Mouse (Mus musculus) heart, embryonic 11.5 days (tissue): Measurements from ENCODE around the gene Rasgef1a. TPM values are rescaled to one million over a fixed set of nuclear protein-coding genes. Genes with fewer than 3 reads are reported as not detected.

ENCODE experiments used
- ATAC-seq: fragments of 200-750 bp; cut with Nextera tagmentation; replicated peaks from 2 replicates; pipeline ENCODE4 v1.8.0; 2017; ENCODE audit warnings: moderate library complexity; ENCODE audit not compliant: insufficient number of reproducible peaks, low FRiP score, low TSS enrichment
- H3K27ac ChIP-seq: fragments of 300-500 bp; sonication (generic); 2 replicates; pipeline ENCODE4 v1.5.1; 2014; ENCODE audit warnings: mild to moderate bottlenecking, low read depth, low read length
- H3K27me3 ChIP-seq: fragments of 300-500 bp; sonication (generic); 2 replicates; pipeline ENCODE4 v1.6.1; 2014; ENCODE audit warnings: mild to moderate bottlenecking, low read length, mixed read lengths; ENCODE audit not compliant: control insufficient read depth, insufficient read depth
- H3K36me3 ChIP-seq: fragments of 300-500 bp; sonication (generic); 2 replicates; pipeline ENCODE4 v1.6.1; 2014; ENCODE audit warnings: mild to moderate bottlenecking, low read length, moderate library complexity, mixed read lengths; ENCODE audit not compliant: control insufficient read depth, insufficient read depth
- H3K4me1 ChIP-seq: fragments of 300-500 bp; sonication (generic); 2 replicates; pipeline ENCODE4 v1.6.1; 2014; ENCODE audit warnings: low read length; ENCODE audit not compliant: control insufficient read depth, insufficient read depth
- H3K4me2 ChIP-seq: fragments of 300-500 bp; sonication (generic); 2 replicates; pipeline ENCODE4 v1.6.1; 2014; ENCODE audit warnings: mild to moderate bottlenecking, moderate library complexity
- H3K4me3 ChIP-seq: fragments of 300-500 bp; sonication (generic); 2 replicates; pipeline ENCODE4 v1.5.1; 2014; ENCODE audit warnings: low read depth, low read length
- H3K9ac ChIP-seq: fragments of 300-500 bp; sonication (generic); 2 replicates; pipeline ENCODE4 v1.6.1; 2014; ENCODE audit warnings: mild to moderate bottlenecking, low read depth, low read length, moderate library complexity
- H3K9me3 ChIP-seq: fragments of 300-500 bp; sonication (generic); replicated peaks from 2 replicates; pipeline ENCODE4 v1.6.1; 2016; ENCODE audit warnings: low read length; ENCODE audit not compliant: control insufficient read depth
- WGBS: fragments of 180-500 bp; shearing (Covaris S2); extraction: QIAGEN DNeasy Blood & Tissue Kit; methylation state at CpG from one replicate; pipeline ENCODE4 v1.1.7; 2014; ENCODE audit not compliant: insufficient replicate concordance; 5-methylcytosine and 5-hydroxymethylcytosine counted together
- polyA plus RNA-seq: library from polyadenylated mRNA; unstranded; fragments of >200 nt; fragmentation: Nextera tagmentation; extraction: Ambion mirVana; gene quantifications from 2 replicates; pipeline ENCODE4 v1.2.1, GENCODE M21; 2014

Rasgef1a gene
- polyA plus RNA-seq, result 0.30 and 0.49 TPM in 2 replicates

GRCm38 (mm10) chr6:118010756-118011615, at the start of gene Rasgef1a:
TSS of gene Rasgef1a (plus strand) at chr6:118011438.
- ATAC-seq, result no peak
- Histone ChIP-seq H3K27ac (no peak within 1 kb of the TSS), H3K9me3 (no peaks in the 10 kb centered on the region), H3K4me3 (peak within 1 kb of the TSS; percentile 51), H3K9ac (peak within 1 kb of the TSS; percentile 46; the same call in 1 of the 2 replicates), H3K36me3 (no peaks in the 10 kb centered on the region), H3K4me1 (peaks cover 3% of the 10 kb centered on the region; the same call in 1 of the 2 replicates), H3K4me2 (peak within 1 kb of the TSS; percentile 90), H3K27me3 (peaks cover 50% of the 10 kb centered on the region)
- WGBS, result 13% methylated on average over 51 of the region's 70 CpGs

GRCm38 (mm10) chr6:117963201-117963600, 48.0 kb upstream of the Rasgef1a start:
- no peaks in the 10 kb centered on the region for H3K36me3 ChIP-seq
- no peak for ATAC-seq
- H3K4me3 ChIP-seq, result no peak overlapping the region
- 74% methylated on average over 3 of the region's 3 CpGs for WGBS
- H3K4me1 ChIP-seq, result peaks cover 11% of the 10 kb centered on the region
- no peak overlapping the region for H3K4me2 ChIP-seq
- H3K9ac ChIP-seq, result no peak overlapping the region
- H3K27ac ChIP-seq, result no peak overlapping the region
- no peaks in the 10 kb centered on the region for H3K27me3 ChIP-seq
- H3K9me3 ChIP-seq, result no peaks in the 10 kb centered on the region

GRCm38 (mm10) chr6:117966729-117967128, 44.5 kb upstream of the Rasgef1a start:
- H3K9ac ChIP-seq, result no peak overlapping the region
- H3K4me2 ChIP-seq, result peak overlapping the region; percentile 39

GRCm38 (mm10) chr6:117987173-117987572, 24.1 kb upstream of the Rasgef1a start:
- no peaks in the 10 kb centered on the region for H3K4me1 ChIP-seq
- no peak overlapping the region for H3K4me3 ChIP-seq
- no peaks in the 10 kb centered on the region for H3K36me3 ChIP-seq
- H3K27ac ChIP-seq, result no peak overlapping the region
- ATAC-seq, result no peak
- WGBS, result 50% methylated on average over 5 of the region's 5 CpGs
- no peaks in the 10 kb centered on the region for H3K27me3 ChIP-seq
- H3K9ac ChIP-seq, result no peak overlapping the region
- H3K9me3 ChIP-seq, result no peaks in the 10 kb centered on the region
- H3K4me2 ChIP-seq, result no peak overlapping the region

More at GRCm38 (mm10) chr6:117966729-117967128, 44.5 kb upstream of the Rasgef1a start:
- H3K9me3 ChIP-seq, result no peaks in the 10 kb centered on the region
- no peak for ATAC-seq
- H3K4me3 ChIP-seq, result no peak overlapping the region
- H3K27ac ChIP-seq, result no peak overlapping the region
- H3K27me3 ChIP-seq, result no peaks in the 10 kb centered on the region
- peaks cover 11% of the 10 kb centered on the region for H3K4me1 ChIP-seq
- WGBS, result 26% methylated on average over 9 of the region's 9 CpGs
- H3K36me3 ChIP-seq, result no peaks in the 10 kb centered on the region

GRCm38 (mm10) chr6:117989209-117989608, 22.0 kb upstream of the Rasgef1a start:
- H3K4me2 ChIP-seq, result no peak overlapping the region
- H3K36me3 ChIP-seq, result no peaks in the 10 kb centered on the region
- ATAC-seq, result no peak
- H3K4me1 ChIP-seq, result no peaks in the 10 kb centered on the region
- no peak overlapping the region for H3K9ac ChIP-seq
- 74% methylated on average over 7 of the region's 7 CpGs for WGBS
- H3K27ac ChIP-seq, result no peak overlapping the region
- no peaks in the 10 kb centered on the region for H3K27me3 ChIP-seq
- no peak overlapping the region for H3K4me3 ChIP-seq
- no peaks in the 10 kb centered on the region for H3K9me3 ChIP-seq

GRCm38 (mm10) chr6:117990649-117991048, 20.6 kb upstream of the Rasgef1a start:
- 67% methylated on average over 8 of the region's 8 CpGs for WGBS
- Histone ChIP-seq H3K4me2 (no peak overlapping the region), H3K4me1 (no peaks in the 10 kb centered on the region), H3K27ac (no peak overlapping the region), H3K9ac (no peak overlapping the region), H3K27me3 (no peaks in the 10 kb centered on the region), H3K36me3 (no peaks in the 10 kb centered on the region), H3K4me3 (no peak overlapping the region), H3K9me3 (no peaks in the 10 kb centered on the region)
- no peak for ATAC-seq

GRCm38 (mm10) chr6:117991297-117991696, 19.9 kb upstream of the Rasgef1a start:
- Histone ChIP-seq H3K36me3 (no peaks in the 10 kb centered on the region), H3K27me3 (no peaks in the 10 kb centered on the region), H3K9ac (no peak overlapping the region), H3K4me1 (no peaks in the 10 kb centered on the region), H3K4me2 (no peak overlapping the region), H3K9me3 (no peaks in the 10 kb centered on the region), H3K27ac (no peak overlapping the region), H3K4me3 (no peak overlapping the region)
- 71% methylated on average over 7 of the region's 7 CpGs for WGBS
- no peak for ATAC-seq

GRCm38 (mm10) chr6:117991928-117992327, 19.3 kb upstream of the Rasgef1a start:
- Histone ChIP-seq H3K27ac (no peak overlapping the region), H3K36me3 (no peaks in the 10 kb centered on the region), H3K9ac (no peak overlapping the region), H3K4me3 (no peak overlapping the region), H3K4me1 (no peaks in the 10 kb centered on the region), H3K4me2 (no peak overlapping the region), H3K27me3 (peaks cover 3% of the 10 kb centered on the region; the same call in 1 of the 2 replicates), H3K9me3 (no peaks in the 10 kb centered on the region)
- no peak for ATAC-seq
- WGBS, result 53% methylated on average over 8 of the region's 8 CpGs
